Mouse (Mus musculus): ENCODE measurements around the gene Impdh1.
"Not testable (repeated sequence)": the region's sequence is repeated elsewhere in the genome, so short reads cannot be mapped to it uniquely, and the experiment has no call there.

DNA sequence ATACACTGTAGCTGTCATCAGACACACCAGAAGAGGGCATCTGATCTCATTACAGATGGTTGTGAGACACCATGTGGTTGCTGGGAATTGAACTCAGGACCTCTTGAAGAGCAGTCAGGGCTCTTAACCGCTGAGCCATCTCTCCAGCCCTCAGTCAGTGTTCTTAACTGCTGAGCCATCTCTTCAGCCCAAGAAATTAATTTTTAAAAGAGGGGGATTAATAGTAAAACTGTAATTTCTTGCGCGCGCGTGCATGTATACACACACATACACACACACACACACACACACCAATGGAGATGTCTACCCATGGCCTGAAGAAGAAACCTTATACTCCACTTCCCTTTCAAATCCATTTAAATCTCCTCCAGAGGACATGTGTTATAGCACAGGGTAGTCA, 54.9 kb downstream of the Impdh1 start:
- TF ChIP-seq CTCF, EP300 (IDR thresholded peaks at IDR 0.05; ENCODE audit: low read depth): not testable (repeated sequence)

Data from liver, embryonic 14.5 days (tissue).